Mouse (Mus musculus) liver, embryonic 11.5 days (tissue): ENCODE measurements around the gene 1110004F10Rik. TPM values are rescaled to one million over a fixed set of nuclear protein-coding genes. Genes with fewer than 3 reads are reported as not detected.
A peak's percentile ranks its signal among the peaks of the same experiment; 100 is the strongest.

Experiments used
- ATAC-seq: fragments of 200-750 bp; cut with Nextera tagmentation; replicated peaks from 2 replicates; pipeline ENCODE4 v1.8.0; 2017; ENCODE audit warnings: moderate number of reproducible peaks, mild to moderate bottlenecking, moderate TSS enrichment, moderate library complexity; ENCODE audit not compliant: low FRiP score
- DNase-seq: peaks from one replicate; pipeline ENCODE4 v3.0.0-alpha.2; 2017; ENCODE audit warnings: low spot score
- H3K27ac ChIP-seq: fragments of 300-500 bp; sonication (generic); 2 replicates; pipeline ENCODE4 v1.5.1; 2014; ENCODE audit warnings: mild to moderate bottlenecking, low read depth, low read length, control low read depth
- H3K27me3 ChIP-seq: fragments of 300-500 bp; sonication (generic); replicated peaks from 2 replicates; pipeline ENCODE4 v1.6.1; 2014; ENCODE audit warnings: low read length, mixed read lengths; ENCODE audit not compliant: control insufficient read depth, insufficient read depth
- H3K36me3 ChIP-seq: fragments of 300-500 bp; sonication (generic); 2 replicates; pipeline ENCODE4 v1.6.1; 2014; ENCODE audit warnings: mild to moderate bottlenecking, low read length, moderate library complexity, mixed read lengths; ENCODE audit not compliant: control insufficient read depth, insufficient read depth
- H3K4me1 ChIP-seq: fragments of 300-500 bp; sonication (generic); replicated peaks from 2 replicates; pipeline ENCODE4 v1.6.1; 2014; ENCODE audit warnings: low read length, mixed read lengths; ENCODE audit not compliant: control insufficient read depth, insufficient read depth
- H3K4me2 ChIP-seq: fragments of 300-500 bp; sonication (generic); 2 replicates; pipeline ENCODE4 v1.6.1; 2014; ENCODE audit warnings: mild to moderate bottlenecking, control low read depth, moderate library complexity
- H3K4me3 ChIP-seq: fragments of 300-500 bp; sonication (generic); 2 replicates; pipeline ENCODE4 v1.5.1; 2014; ENCODE audit warnings: low read depth, low read length, control low read depth
- H3K9ac ChIP-seq: fragments of 300-500 bp; sonication (generic); 2 replicates; pipeline ENCODE4 v1.6.1; 2014; ENCODE audit warnings: low read depth, low read length, control low read depth
- H3K9me3 ChIP-seq: fragments of 300-500 bp; sonication (generic); 2 replicates; pipeline ENCODE4 v1.6.1; 2016; ENCODE audit warnings: low read length, inconsistent platforms, mixed read lengths; ENCODE audit not compliant: control insufficient read depth
- WGBS: fragments of 180-500 bp; shearing (Covaris S2); extraction: QIAGEN DNeasy Blood & Tissue Kit; methylation state at CpG from one replicate; pipeline ENCODE4 v1.1.7; 2014; 5-methylcytosine and 5-hydroxymethylcytosine counted together
- polyA plus RNA-seq: library from polyadenylated mRNA; unstranded; fragments of >200 nt; fragmentation: Nextera tagmentation; extraction: Ambion mirVana; gene quantifications from 2 replicates; pipeline ENCODE4 v1.2.1, GENCODE M21; 2014

1110004F10Rik gene
- polyA plus RNA-seq, 1 experiment from 2014 or later: 247 TPM

GRCm38 (mm10) chr7:116125671-116126070 is 86.5 kb downstream of the 1110004F10Rik start:
- H3K4me2 ChIP-seq: no peak overlapping the region
- no peak overlapping the region for H3K9ac ChIP-seq
- no peak overlapping the region for H3K4me3 ChIP-seq
- H3K27me3 ChIP-seq: no peaks in the 10 kb centered on the region
- 85% methylated on average over 7 of the region's 7 CpGs for WGBS
- H3K27ac ChIP-seq: no peak overlapping the region
- H3K36me3 ChIP-seq: no peaks in the 10 kb centered on the region
- no peak for ATAC-seq
- H3K4me1 ChIP-seq: no peaks in the 10 kb centered on the region
- no peak for DNase-seq
- H3K9me3 ChIP-seq: no peaks in the 10 kb centered on the region

- Histone ChIP-seq H3K36me3 (no peaks in the 10 kb centered on the region), H3K4me3 (no peak overlapping the region), H3K4me1 (0 out of 2 replicates have a peak, but pooled peaks cover 6% of the 10 kb centered on the region), H3K27ac (no peak overlapping the region), H3K4me2 (no peak overlapping the region), H3K27me3 (no peaks in the 10 kb centered on the region), H3K9ac (no peak overlapping the region), H3K9me3 (no peaks in the 10 kb centered on the region)
- 78% methylated on average over 2 of the region's 2 CpGs for WGBS
- DNase-seq (no peak), ATAC-seq (no peak)
Observed at GRCm38 (mm10) chr7:116127052-116127451, 87.9 kb downstream of the 1110004F10Rik start.

GRCm38 (mm10) chr7:116128286-116128685 is 89.1 kb downstream of the 1110004F10Rik start:
- no peaks in the 10 kb centered on the region for H3K36me3 ChIP-seq

GRCm38 (mm10) chr7:116129374-116129773 is 90.2 kb downstream of the 1110004F10Rik start:
- H3K27ac ChIP-seq: no peak overlapping the region
- no peak overlapping the region for H3K4me3 ChIP-seq
- no peak for DNase-seq
- H3K4me1 ChIP-seq: 0 out of 2 replicates have a peak, but pooled peaks cover 6% of the 10 kb centered on the region
- WGBS: 87% methylated on average over 10 of the region's 10 CpGs
- no peaks in the 10 kb centered on the region for H3K27me3 ChIP-seq
- no peak overlapping the region for H3K4me2 ChIP-seq
- H3K9ac ChIP-seq: no peak overlapping the region
- no peaks in the 10 kb centered on the region for H3K36me3 ChIP-seq
- H3K9me3 ChIP-seq: no peaks in the 10 kb centered on the region
- ATAC-seq: no peak

More at GRCm38 (mm10) chr7:116128286-116128685, 89.1 kb downstream of the 1110004F10Rik start:
- no peaks in the 10 kb centered on the region for H3K27me3 ChIP-seq
- H3K27ac ChIP-seq: no peak overlapping the region
- WGBS: 85% methylated on average over 8 of the region's 8 CpGs
- no peak overlapping the region for H3K4me3 ChIP-seq
- no peak for ATAC-seq
- no peak overlapping the region for H3K4me2 ChIP-seq
- H3K9me3 ChIP-seq: no peaks in the 10 kb centered on the region
- no peak for DNase-seq
- H3K4me1 ChIP-seq: 0 out of 2 replicates have a peak, but pooled peaks cover 6% of the 10 kb centered on the region
- H3K9ac ChIP-seq: no peak overlapping the region

GRCm38 (mm10) chr7:116131390-116131789 is 92.2 kb downstream of the 1110004F10Rik start:
- H3K27me3 ChIP-seq: no peaks in the 10 kb centered on the region
- 16% methylated on average over 4 of the region's 4 CpGs for WGBS
- ATAC-seq (no peak), DNase-seq (no peak)
- no peaks in the 10 kb centered on the region for H3K36me3 ChIP-seq
- no peak overlapping the region for H3K4me2 ChIP-seq
- H3K27ac ChIP-seq: no peak overlapping the region
- 0 out of 2 replicates have a peak, but pooled peaks cover 6% of the 10 kb centered on the region for H3K4me1 ChIP-seq
- no peak overlapping the region for H3K4me3 ChIP-seq
- H3K9me3 ChIP-seq: no peaks in the 10 kb centered on the region
- no peak overlapping the region; the same call in 1 of the 2 replicates for H3K9ac ChIP-seq

- DNase-seq: peak; percentile 61
- H3K27ac ChIP-seq: no peak overlapping the region
- H3K9ac ChIP-seq: no peak overlapping the region
- no peak for ATAC-seq
- 0 out of 2 replicates have a peak, but pooled peaks cover 6% of the 10 kb centered on the region for H3K4me1 ChIP-seq
- WGBS: 5% methylated on average over 5 of the region's 5 CpGs
- no peaks in the 10 kb centered on the region for H3K9me3 ChIP-seq
- H3K36me3 ChIP-seq: no peaks in the 10 kb centered on the region; the same call in 1 of the 2 replicates
- H3K27me3 ChIP-seq: no peaks in the 10 kb centered on the region
- no peak overlapping the region for H3K4me3 ChIP-seq
- H3K4me2 ChIP-seq: no peak overlapping the region
Observed at GRCm38 (mm10) chr7:116132078-116132477, 92.9 kb downstream of the 1110004F10Rik start.

GRCm38 (mm10) chr7:116134413-116135292 is 95.5 kb downstream of the 1110004F10Rik start:
- H3K36me3 ChIP-seq: peaks cover 2% of the 10 kb centered on the region
- DNase-seq (no peak), ATAC-seq (no peak)
- 77% methylated on average over 31 of the region's 31 CpGs for WGBS
- no peak overlapping the region for H3K4me3 ChIP-seq
- no peaks in the 10 kb centered on the region for H3K9me3 ChIP-seq
- no peaks in the 10 kb centered on the region for H3K27me3 ChIP-seq
- H3K4me2 ChIP-seq: no peak overlapping the region
- H3K4me1 ChIP-seq: 0 out of 2 replicates have a peak, but pooled peaks cover 6% of the 10 kb centered on the region
- H3K27ac ChIP-seq: no peak overlapping the region
- no peak overlapping the region for H3K9ac ChIP-seq

- ATAC-seq: no peak
- Histone ChIP-seq H3K9ac (no peak overlapping the region), H3K27ac (no peak overlapping the region), H3K9me3 (no peaks in the 10 kb centered on the region), H3K27me3 (no peaks in the 10 kb centered on the region), H3K4me2 (no peak overlapping the region), H3K4me1 (no peaks in the 10 kb centered on the region), H3K36me3 (peaks cover 5% of the 10 kb centered on the region), H3K4me3 (no peak overlapping the region)
- no peak for DNase-seq
- 69% methylated on average over 12 of the region's 12 CpGs for WGBS
Observed at GRCm38 (mm10) chr7:116137149-116137548, 98.0 kb downstream of the 1110004F10Rik start.
